Mouse (Mus musculus): Measurements from ENCODE around the gene Anxa1.
A peak's percentile ranks its signal among the peaks of the same experiment; 100 is the strongest.

Gene Anxa1

DNA sequence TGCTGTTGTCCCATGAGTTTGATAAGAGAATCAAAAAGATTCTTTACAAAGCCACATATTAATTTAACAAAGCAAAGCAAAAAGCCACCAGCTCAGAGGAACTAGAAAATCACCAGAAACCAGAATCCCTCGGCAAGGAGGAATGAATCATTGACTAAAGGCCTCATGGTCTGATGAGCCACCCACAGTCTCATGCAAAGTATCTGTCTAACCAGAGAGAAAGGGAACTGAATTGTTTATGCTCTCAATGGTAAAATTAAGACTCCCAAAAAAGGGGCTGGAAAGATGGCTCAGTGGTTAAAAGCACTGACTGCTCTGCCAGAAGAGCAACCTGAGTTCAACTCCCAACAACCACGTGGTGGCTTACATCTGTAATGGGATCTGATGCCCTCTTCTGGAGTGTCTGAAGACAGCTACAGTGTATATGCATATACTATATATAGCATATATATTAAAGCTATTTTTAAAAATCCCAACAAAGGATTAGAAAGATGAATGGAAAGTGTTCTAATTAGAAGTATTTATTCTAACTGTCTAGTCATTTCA lies 9.5 kb downstream of the Anxa1 start:
- DNase-seq (ENCODE audit: low spot score in 2 of 2): no peak

DNA sequence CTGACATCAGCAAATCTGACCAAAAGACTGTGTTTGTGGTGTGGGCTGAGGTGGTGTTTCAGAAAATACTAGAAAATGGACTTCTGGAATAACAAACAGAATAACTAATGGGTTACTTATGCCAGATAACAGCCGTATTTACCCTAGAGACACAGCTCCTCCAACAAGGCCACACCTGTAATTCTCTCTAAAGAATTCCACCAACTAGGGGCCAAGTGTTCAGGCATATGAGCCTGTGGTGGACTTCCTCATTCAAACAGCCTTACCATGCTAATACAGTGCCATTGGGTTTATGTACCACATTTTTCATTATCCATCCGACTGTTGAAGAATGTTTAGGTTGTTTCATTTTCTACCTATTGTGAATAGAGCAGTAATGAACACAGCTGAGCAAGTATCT lies 20.6 kb downstream of the Anxa1 start:
- DNase-seq (ENCODE audit: low spot score in 2 of 2): no peak

- DNase-seq (ENCODE audit: low spot score in 2 of 2): no peak
Observed at GRCm38 (mm10) chr19:20366571-20366970, 24.2 kb downstream of the Anxa1 start.

DNA sequence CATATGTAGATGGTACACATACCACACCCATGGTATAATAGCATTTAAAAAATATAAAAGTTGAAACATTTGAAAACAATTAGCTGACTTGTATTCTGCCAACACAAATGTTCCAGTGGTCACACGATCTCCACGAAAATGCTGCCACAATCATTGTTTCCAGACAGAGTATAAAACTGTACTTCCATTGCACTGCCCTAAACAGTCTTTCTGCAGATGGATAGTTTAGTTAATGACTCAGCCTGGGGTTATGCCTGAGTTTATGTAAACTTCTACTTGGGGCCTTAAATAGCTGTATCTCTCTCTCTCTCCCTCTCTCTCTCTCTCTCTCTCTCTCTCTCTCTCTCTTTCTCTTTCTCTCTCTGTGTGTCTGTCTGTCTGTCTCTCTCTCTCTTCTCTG lies 24.7 kb downstream of the Anxa1 start:
- no peak for DNase-seq (ENCODE audit: low spot score in 2 of 2)

DNA sequence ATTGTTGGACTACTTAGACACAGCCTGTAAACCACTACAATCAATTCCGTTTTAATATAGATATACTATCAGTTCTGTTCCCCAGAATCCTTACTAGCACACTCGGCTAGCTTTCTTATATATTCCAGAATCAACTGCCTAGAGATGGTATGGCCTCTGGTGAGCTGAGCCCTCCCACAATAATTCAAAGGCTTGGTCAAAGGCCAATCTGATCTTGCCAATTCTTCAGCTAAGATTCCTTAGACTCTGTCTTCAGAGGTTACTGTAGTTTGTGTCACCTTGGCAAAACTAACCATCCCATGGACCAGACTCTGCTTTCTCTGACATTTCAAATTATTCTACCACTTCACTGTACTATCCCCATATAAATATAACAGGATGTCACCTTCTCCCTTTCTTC lies 25.4 kb downstream of the Anxa1 start:
- DNase-seq (ENCODE audit: low spot score in 2 of 2): no peak

DNA sequence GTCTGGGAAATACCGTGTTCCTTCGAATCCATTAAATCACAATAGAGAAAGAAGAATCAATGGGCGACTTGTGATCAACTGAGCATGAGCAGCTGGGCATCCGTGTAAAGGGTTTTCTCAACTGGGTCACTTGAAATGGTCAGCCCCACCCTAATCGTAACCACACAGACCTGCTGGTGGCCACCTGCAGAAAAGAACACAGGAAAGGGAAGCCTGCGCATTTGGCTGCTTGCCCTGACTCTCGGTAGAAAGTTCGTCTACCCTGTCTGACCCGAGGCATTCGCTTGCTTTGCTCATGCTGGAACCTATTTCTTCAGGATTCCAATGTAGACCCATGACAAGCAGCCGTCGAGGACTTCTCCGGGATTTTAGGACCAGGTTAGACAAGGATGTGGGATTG lies 25.8 kb downstream of the Anxa1 start:
- DNase-seq (ENCODE audit: low spot score in 2 of 2): no peak

- no peak for DNase-seq (ENCODE audit: low spot score in 2 of 2)
Observed at GRCm38 (mm10) chr19:20363221-20363620, 27.5 kb downstream of the Anxa1 start.

GRCm38 (mm10) chr19:20361917-20362577 lies 28.7 kb downstream of the Anxa1 start:
- peak in 1 of 2 experiments; percentile 49 for DNase-seq (ENCODE audit: low spot score in 2 of 2)

DNA sequence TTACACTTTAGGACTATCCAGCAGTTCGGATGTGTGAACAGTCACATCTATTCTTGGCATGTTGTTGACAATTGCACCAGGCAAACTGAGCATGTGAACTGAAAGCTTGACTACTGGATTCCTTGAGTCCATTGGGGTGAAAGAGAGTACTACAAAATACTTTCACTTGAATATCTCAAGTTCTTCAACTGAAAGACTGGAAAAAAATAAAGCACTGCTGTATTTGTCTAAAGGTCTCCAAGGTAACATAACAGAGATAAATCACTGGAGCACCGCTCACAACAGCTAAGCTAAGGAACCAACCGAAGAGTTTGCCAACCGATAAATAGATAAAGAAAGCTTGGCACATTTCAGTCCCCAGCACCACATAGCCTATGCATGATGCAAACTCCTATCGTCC lies 32.1 kb downstream of the Anxa1 start:
- DNase-seq (ENCODE audit: low spot score in 2 of 2): no peak

DNA sequence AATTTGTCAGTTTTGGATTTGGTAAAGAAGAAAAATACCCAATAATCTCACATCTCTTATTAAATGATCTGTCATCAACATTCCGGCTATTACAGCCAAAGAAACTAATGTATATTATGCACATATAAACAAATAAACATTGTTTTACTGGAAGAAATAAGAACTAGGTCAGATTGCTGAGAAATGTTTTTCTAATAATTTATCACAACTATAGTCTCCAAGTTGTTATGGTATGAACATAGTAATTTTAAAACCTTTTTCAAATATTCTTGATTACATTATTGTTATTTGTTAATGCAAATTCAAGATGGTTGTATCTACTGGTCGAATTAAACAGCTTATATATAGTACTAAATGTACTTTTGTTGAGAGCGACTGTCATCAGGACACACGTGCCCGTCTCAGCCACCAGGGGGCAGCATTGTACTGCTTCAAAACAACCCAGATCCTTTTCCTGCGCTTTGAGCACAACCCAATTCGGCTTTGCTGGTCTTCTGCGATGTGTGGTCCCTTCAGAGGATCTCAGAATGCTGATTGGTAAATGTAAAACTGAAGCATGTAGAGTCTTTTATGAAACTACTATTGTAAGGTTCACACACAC lies 45.3 kb downstream of the Anxa1 start:
- peak; percentile 17 to 69 for DNase-seq (ENCODE audit: low spot score in 2 of 2)

GRCm38 (mm10) chr19:20344511-20345316 lies 46.0 kb downstream of the Anxa1 start:
- peak in 1 of 2 experiments; percentile 54 for DNase-seq (ENCODE audit: low spot score in 2 of 2)

GRCm38 (mm10) chr19:20344052-20344451 lies 46.7 kb downstream of the Anxa1 start:
- DNase-seq (ENCODE audit: low spot score in 2 of 2): no peak
